Mouse (Mus musculus) neural tube, embryonic 10.5 days (tissue): Measurements from ENCODE around the gene Larp1b.
"Not testable (repeated sequence)": the region's sequence is repeated elsewhere in the genome, so short reads cannot be mapped to it uniquely, and the experiment has no call there.

Experiments used
- DNase-seq: peaks from one replicate; pipeline ENCODE4 v3.0.0-alpha.2; 2017; ENCODE audit warnings: low spot score; ENCODE audit errors: extremely low spot score

Gene Larp1b

DNA sequence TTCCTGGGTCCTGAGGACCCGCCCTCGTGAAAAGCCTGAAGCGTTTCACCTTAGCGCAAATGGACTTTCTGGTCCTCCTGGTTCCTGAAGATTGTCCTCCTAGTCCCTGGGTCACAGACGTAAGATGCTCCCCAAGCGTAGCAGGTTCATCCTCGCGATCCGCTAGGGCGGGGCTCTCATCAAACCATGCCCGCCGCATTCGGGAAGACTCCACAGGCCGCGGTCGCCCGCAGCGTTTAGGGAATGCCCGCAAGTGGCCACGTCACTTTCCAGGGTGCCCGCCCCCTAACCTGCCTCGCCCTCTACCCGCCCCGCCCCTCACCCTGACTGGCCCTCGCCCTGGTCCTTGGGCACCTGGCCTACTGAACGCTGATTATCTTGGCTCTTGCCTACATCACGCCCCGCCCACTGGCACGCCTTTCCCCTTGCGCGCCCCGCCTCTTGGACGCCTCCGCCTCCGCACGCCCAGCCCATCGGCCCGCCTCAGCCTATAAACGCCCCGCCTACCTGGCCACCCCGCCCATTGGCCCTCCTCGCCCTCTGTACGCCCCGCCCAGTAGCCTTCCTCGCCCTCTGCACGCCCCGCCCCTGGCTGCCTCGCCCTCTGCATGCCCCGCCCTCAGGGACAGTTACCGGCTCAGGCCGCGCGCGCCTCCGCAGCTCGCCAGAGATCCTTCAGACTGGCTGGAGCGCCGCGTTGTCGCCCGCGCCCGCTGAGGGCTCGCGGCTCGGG, at the start of gene Larp1b:
TSS of gene Larp1b (plus strand) at position 659 of the 733 bp plus-strand sequence.
- peak; percentile 99 for DNase-seq

GRCm38 (mm10) chr3:40902443-40902842, 47.2 kb upstream of the Larp1b start, which contains the start of gene 1700034I23Rik:
Gene 1700034I23Rik, minus strand, starts transcription at chr3:40902543.
- DNase-seq = not testable (repeated sequence)

DNA sequence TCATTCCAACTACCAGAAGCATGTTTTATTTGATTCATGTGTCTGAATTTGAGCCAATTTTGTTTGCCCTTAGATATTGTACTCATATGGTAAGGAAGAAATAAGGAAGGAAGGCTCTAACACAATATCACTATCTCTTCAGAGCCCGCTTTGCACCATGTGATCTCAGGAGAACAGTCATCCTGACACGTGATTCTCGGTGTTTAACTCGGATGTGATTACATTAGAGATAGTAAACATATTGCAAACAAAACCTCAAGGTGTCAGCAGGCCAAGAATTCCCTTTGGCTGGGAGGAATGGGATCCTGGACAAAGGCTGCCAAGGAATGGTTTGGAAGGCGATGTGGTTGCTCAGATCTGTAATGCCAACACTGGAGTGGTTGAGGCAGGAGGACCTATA, 11.4 kb upstream of the Larp1b start:
- no peak for DNase-seq

DNA sequence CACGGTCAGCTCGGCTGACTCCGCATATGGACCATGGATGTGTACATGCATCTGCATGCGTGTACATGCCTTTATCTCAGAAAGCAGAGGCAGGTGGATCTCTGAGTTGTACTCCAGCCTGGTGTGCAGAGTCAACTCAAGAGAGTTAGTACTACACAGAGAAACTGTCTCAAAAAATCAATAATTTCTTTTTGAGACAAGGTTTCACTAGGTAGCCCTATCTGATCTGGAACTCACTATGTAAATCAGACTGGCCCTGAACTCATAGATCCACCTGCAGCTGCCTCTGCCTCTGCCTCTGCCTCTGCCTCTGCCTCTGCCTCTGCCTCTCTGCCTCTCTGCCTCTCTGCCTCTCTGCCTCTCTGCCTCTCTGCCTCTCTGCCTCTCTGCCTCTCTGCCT, 11.0 kb upstream of the Larp1b start:
- DNase-seq = no peak

DNA sequence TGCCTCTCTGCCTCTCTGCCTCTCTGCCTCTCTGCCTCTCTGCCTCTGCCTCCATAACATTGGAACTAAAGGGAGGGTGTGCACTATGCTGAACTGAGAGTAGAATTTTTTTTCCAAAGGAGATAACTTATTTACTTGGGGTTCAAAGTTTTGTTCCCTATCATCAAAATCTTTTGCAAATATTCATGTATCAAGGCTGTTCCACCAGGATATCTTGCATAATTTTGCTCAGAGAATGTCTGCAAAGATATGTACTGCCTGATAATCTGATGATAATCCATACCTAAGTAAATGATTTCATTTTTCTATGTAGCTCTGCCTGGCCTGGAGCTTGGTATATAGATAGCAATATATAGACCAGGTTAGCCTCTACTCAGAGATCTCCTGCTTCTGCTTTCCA, 10.6 kb upstream of the Larp1b start:
- no peak for DNase-seq

- DNase-seq = no peak
Measured at GRCm38 (mm10) chr3:40949903-40950600, 424 bp downstream of the Larp1b start.

GRCm38 (mm10) chr3:40950601-40951201, 1.1 kb downstream of the Larp1b start:
- DNase-seq = peak; percentile 73

- DNase-seq = no peak
Measured at GRCm38 (mm10) chr3:40951365-40951764, 1.7 kb downstream of the Larp1b start.

GRCm38 (mm10) chr3:40952606-40953005, 3.0 kb downstream of the Larp1b start:
- DNase-seq = no peak

DNA sequence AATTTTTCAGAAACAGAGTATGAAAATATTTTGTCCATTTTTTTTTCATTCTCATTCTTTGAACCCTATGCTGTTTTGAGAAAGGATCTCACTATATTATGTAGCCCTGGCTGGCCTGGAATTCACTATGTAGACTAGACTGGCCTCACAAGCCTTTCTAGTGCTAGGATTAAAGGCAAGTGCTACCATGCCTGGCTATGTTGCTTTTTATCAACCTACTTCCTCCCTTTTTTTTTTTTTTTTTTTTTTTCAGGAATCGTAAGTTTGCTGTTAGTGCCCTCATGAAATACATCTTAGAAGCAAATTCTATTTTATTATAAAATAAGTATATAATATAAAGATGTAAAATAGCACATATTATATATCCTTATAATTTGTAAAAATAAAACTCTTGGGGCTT, 5.2 kb downstream of the Larp1b start:
- DNase-seq = no peak

GRCm38 (mm10) chr3:40958831-40959230, 9.2 kb downstream of the Larp1b start:
- DNase-seq = no peak

DNA sequence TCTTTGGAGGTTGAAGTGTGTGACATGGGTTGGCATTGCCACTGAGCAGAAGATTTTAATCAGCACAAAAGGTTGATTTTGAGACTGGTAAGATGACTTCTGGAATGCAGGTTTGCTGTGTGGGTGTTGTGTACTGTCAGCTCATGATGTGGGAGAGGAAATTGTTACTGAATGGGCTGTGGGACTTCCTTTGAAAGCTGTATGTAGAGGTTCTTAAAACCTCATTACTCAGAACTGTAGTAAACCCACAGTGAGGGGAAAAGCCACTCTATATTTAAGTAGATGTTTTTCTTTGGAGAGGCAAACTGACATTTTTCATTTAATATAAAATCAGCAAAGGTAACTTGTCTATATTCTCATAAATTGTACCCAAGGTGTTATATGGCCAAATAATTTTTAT, 31.1 kb downstream of the Larp1b start:
- DNase-seq = no peak

DNA sequence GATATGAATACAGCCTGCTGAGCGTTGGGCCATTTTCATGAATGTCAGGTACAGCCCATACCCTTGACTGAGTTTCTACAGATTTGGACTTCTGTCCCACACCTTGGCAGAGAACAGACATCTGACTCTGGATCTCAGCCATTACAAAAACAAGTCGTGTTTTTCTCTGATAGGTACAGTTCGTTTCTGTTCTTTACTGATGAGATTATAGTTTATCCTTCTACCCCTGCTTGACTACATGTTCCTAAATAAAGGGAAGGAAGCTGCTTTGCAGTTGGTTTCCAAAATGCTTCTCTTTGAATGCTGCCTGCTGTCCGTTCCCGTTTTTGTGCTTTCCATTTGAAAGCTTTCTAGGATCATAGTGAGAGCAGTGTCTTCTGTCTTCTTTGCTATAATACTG, 37.9 kb downstream of the Larp1b start:
- no peak for DNase-seq

DNA sequence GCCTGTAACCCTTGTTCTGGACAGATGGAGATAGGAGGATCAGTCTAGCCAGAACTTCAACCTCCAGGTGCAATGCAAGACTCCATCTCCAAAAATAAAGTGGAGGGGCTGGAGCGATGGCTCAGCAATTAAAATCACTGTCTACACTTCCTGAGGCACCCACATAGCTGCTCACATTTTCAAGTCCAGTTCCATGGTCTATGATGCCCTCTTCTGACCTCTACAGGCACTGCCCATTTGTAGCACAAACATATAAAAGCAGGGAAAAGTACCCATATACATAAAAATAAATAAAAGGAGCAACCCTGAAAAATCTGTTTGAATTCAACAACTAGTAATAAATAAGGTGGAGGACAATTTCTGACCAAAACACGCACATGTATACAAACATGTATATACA, 39.1 kb downstream of the Larp1b start:
- DNase-seq = no peak

- no peak for DNase-seq
Measured at GRCm38 (mm10) chr3:40991541-40991940, 41.9 kb downstream of the Larp1b start.

DNA sequence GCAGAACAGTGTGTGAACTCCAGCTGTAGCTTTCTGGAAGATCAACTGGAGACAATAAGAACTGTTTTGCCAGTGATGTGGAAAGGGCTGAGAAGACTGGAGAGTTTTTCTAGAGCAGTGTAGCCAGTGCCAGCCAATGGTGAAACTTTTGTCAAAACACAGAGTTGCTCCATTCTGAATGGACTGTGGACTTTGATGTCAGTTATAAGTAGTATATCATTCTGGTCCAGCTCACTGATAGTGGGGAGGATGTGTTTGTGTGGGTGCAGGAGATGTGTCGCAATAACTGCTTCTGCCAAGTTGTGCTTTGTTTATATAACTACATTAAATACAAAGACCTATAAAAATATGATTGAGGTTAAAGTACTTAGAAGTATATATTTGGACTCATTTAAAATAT, 45.5 kb downstream of the Larp1b start:
- DNase-seq = no peak

DNA sequence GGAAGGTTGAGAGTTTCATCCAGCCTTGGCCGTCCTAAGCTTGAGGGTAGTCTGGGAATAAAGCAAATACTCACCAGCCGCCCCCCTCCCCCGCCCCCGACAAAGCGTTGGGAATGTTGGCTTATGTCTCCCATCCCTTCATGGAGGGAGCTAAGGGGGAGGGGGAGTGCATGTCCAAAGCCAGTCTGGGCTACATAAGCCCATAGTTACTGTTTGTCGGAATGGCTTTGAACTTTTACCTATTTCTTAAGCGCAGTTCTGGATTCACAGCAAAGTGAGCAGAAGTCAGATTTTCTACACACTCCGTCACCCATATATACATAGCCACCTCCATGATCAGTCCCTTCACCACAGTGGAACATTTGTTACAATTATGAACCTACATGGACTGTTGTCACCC, 59.7 kb downstream of the Larp1b start:
- DNase-seq = no peak

DNA sequence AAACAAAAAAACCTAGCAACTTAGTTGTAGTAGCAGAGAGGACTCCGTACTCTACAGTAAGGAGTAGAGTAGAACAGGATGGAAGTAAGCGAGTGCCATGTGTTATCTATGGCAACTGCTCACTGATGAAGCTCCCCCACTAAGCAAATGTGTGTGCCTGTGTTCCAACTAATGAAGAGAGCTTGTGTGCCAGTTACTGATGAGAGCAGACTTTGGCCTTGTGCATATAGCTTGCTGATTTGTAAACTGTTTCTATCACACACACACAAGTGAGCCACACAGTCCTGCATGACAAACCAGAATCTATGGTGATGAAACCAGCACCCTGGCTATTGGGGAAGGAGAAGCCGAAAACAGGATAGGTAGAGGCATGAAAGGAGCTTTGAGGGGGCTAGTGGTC, 60.4 kb downstream of the Larp1b start:
- DNase-seq = no peak

GRCm38 (mm10) chr3:41010701-41011100, 61.1 kb downstream of the Larp1b start:
- DNase-seq = no peak

DNA sequence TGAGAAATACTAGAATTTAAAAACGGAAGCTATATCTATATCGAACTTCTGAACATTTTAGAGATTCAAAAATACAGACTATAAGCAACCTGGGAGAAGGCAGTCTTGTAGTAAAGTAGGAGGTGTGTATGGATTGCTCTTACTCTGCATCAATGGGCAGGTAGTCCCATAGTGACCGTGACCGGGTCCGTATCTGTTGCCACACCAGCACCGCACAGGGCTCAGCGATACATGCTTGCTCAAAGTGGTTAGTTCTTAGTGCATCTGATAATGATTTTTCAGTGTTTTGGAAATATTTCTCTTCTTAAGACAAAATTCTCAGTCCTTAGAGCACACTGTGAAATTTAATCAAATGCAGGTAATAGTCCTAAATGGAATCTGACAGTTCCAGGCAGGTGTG, 62.8 kb downstream of the Larp1b start:
- no peak for DNase-seq

GRCm38 (mm10) chr3:41014946-41015345, 65.3 kb downstream of the Larp1b start:
- DNase-seq = no peak

GRCm38 (mm10) chr3:41018022-41018608, 68.5 kb downstream of the Larp1b start:
- DNase-seq = no peak
